ENCODE assay signal across 24 mouse cellular contexts in genomic region chr5:86727033-86727432, GRCm38 (mm10). TPM values are rescaled to one million over a fixed set of nuclear protein-coding genes. Genes with fewer than 3 reads are reported as not detected.
DNase-seq lines count a peak whose midpoint lies in the region; ATAC-seq and TF ChIP-seq lines count a peak whose summit lies in the region.
"Had no signal": no experiment of that assay in that cellular context is flagged by ENCODE, and none has a peak within 500 bp of the region (broad histone marks: within the 10 kb centered on the region; RNA-seq: fewer than 3 reads in every experiment).

No protein-coding gene starts in this region.

- TF ChIP-seq CTCF in forebrain, postnatal 0 days (IDR thresholded peaks at IDR 0.05; ENCODE audit: low read depth), result no peak

- H3K9ac ChIP-seq in embryonic facial prominence, embryonic 14.5 days (ENCODE audit: low read depth, low read length), result no peak overlapping the region
- H3K9ac ChIP-seq in lung, embryonic 16.5 days (ENCODE audit: low read length), result no peak overlapping the region
- no peak overlapping the region for H3K9ac ChIP-seq in forebrain, postnatal 0 days
- H3K9ac ChIP-seq in intestine, embryonic 16.5 days (ENCODE audit: low read depth, low read length), result no peak overlapping the region
- H3K9ac ChIP-seq: liver, embryonic 12.5 days; neural tube, embryonic 15.5 days had no signal

- H3K4me2 ChIP-seq in embryonic facial prominence, embryonic 14.5 days (ENCODE audit: low read depth, low read length), result no peak overlapping the region
- H3K4me2 ChIP-seq in lung, embryonic 16.5 days (ENCODE audit: low read depth, low read length), result peak overlapping the region; percentile 25
- no peak overlapping the region for H3K4me2 ChIP-seq in forebrain, postnatal 0 days (ENCODE audit: low read depth)
- H3K4me2 ChIP-seq in intestine, embryonic 16.5 days (ENCODE audit: low read depth, low read length), result no peak overlapping the region
- H3K4me2 ChIP-seq: liver, embryonic 12.5 days; neural tube, embryonic 15.5 days had no signal

- 64% methylated on average over 9 of the region's 9 CpGs for WGBS in embryonic facial prominence, embryonic 14.5 days
- 80% methylated on average over 9 of the region's 9 CpGs for WGBS in embryonic facial prominence, embryonic 10.5 days
- 59% methylated on average over 9 of the region's 9 CpGs for WGBS in lung, embryonic 16.5 days
- WGBS in forebrain, postnatal 0 days, result 87% methylated on average over 9 of the region's 9 CpGs
- 78% methylated on average over 9 of the region's 9 CpGs for WGBS in intestine, embryonic 16.5 days

- no peak overlapping the region for H3K4me3 ChIP-seq in embryonic facial prominence, embryonic 14.5 days (ENCODE audit: low read depth, low read length)
- H3K4me3 ChIP-seq in embryonic facial prominence, embryonic 10.5 days, result no peak overlapping the region
- no peak overlapping the region for H3K4me3 ChIP-seq in lung, embryonic 16.5 days (ENCODE audit: low read length)
- H3K4me3 ChIP-seq in forebrain, postnatal 0 days (ENCODE audit: low read depth, low read length), result no peak overlapping the region
- H3K4me3 ChIP-seq in intestine, embryonic 16.5 days (ENCODE audit: low read length), result no peak overlapping the region
- H3K4me3 ChIP-seq: liver, embryonic 12.5 days; myocyte; neural tube, embryonic 15.5 days had no signal

- H3K36me3 ChIP-seq in embryonic facial prominence, embryonic 14.5 days (ENCODE audit: control insufficient read depth, insufficient read depth, low read length), result no peaks in the 10 kb centered on the region
- H3K36me3 ChIP-seq in embryonic facial prominence, embryonic 10.5 days (replicated peaks), result no peaks in the 10 kb centered on the region
- H3K36me3 ChIP-seq in lung, embryonic 16.5 days (ENCODE audit: control insufficient read depth, insufficient read depth, low read length), result no peaks in the 10 kb centered on the region
- H3K36me3 ChIP-seq in forebrain, postnatal 0 days (ENCODE audit: insufficient read depth), result no peaks in the 10 kb centered on the region
- no peaks in the 10 kb centered on the region for H3K36me3 ChIP-seq in intestine, embryonic 16.5 days (ENCODE audit: control insufficient read depth, insufficient read depth, low read length)
- H3K36me3 ChIP-seq: liver, embryonic 12.5 days; neural tube, embryonic 15.5 days had no signal

- peak; percentile 53 for DNase-seq in embryonic facial prominence, embryonic 14.5 days (ENCODE audit: low spot score)
- no peak for DNase-seq in embryonic facial prominence, embryonic 10.5 days (ENCODE audit: low spot score)
- DNase-seq in kidney, postnatal 14 days, result peak; percentile 8
- no peak for DNase-seq in kidney, adult 18-20 months
- no peak for DNase-seq in forebrain, postnatal 0 days
- DNase-seq: cerebellum, postnatal 10 days; midbrain, embryonic 14.5 days; right cerebral cortex, postnatal 4 days; thymus, postnatal 25 days had no signal

- no peaks in the 10 kb centered on the region for H3K9me3 ChIP-seq in embryonic facial prominence, embryonic 14.5 days (ENCODE audit: control insufficient read depth, low read length)
- H3K9me3 ChIP-seq in embryonic facial prominence, embryonic 10.5 days, result no peaks in the 10 kb centered on the region
- no peaks in the 10 kb centered on the region for H3K9me3 ChIP-seq in lung, embryonic 16.5 days (ENCODE audit: control insufficient read depth, low read length)
- no peaks in the 10 kb centered on the region for H3K9me3 ChIP-seq in forebrain, postnatal 0 days (ENCODE audit: low read length)
- no peaks in the 10 kb centered on the region for H3K9me3 ChIP-seq in intestine, embryonic 16.5 days (ENCODE audit: control insufficient read depth, low read length)
- H3K9me3 ChIP-seq: liver, embryonic 12.5 days; neural tube, embryonic 15.5 days had no signal

- H3K27ac ChIP-seq in embryonic facial prominence, embryonic 14.5 days (replicated peaks; ENCODE audit: low read depth, low read length), result no peak overlapping the region
- H3K27ac ChIP-seq in embryonic facial prominence, embryonic 10.5 days (replicated peaks), result no peak overlapping the region
- H3K27ac ChIP-seq in lung, embryonic 16.5 days (ENCODE audit: low read length), result no peak overlapping the region
- H3K27ac ChIP-seq in forebrain, postnatal 0 days (ENCODE audit: low read depth, low read length), result no peak overlapping the region
- no peak overlapping the region for H3K27ac ChIP-seq in intestine, embryonic 16.5 days (ENCODE audit: low read length)
- H3K27ac ChIP-seq: liver, embryonic 12.5 days; neural tube, embryonic 15.5 days had no signal

- H3K4me1 ChIP-seq in embryonic facial prominence, embryonic 14.5 days (ENCODE audit: control insufficient read depth, insufficient read depth, low read length), result no peaks in the 10 kb centered on the region
- peaks cover 13% of the 10 kb centered on the region for H3K4me1 ChIP-seq in embryonic facial prominence, embryonic 10.5 days
- H3K4me1 ChIP-seq in lung, embryonic 16.5 days (replicated peaks; ENCODE audit: control insufficient read depth, insufficient read depth, low read length), result no peaks in the 10 kb centered on the region
- H3K4me1 ChIP-seq in forebrain, postnatal 0 days (ENCODE audit: insufficient read depth), result no peaks in the 10 kb centered on the region
- no peaks in the 10 kb centered on the region for H3K4me1 ChIP-seq in intestine, embryonic 16.5 days (ENCODE audit: control insufficient read depth, insufficient read depth, low read length)
- H3K4me1 ChIP-seq: liver, embryonic 12.5 days; neural tube, embryonic 15.5 days had no signal

- no peak for ATAC-seq in embryonic facial prominence, embryonic 14.5 days (ENCODE audit: low read depth)
- ATAC-seq in lung, embryonic 16.5 days (ENCODE audit: low read depth), result 0 out of 2 replicates have a peak, but pooled peaks have one; percentile 31
- no peak for ATAC-seq in forebrain, postnatal 0 days
- ATAC-seq in intestine, embryonic 16.5 days, result no peak
- ATAC-seq: forebrain, embryonic 16.5 days; liver, embryonic 12.5 days had no signal

- H3K27me3 ChIP-seq in embryonic facial prominence, embryonic 14.5 days (replicated peaks; ENCODE audit: control insufficient read depth, insufficient read depth, low read length), result no peaks in the 10 kb centered on the region
- H3K27me3 ChIP-seq in embryonic facial prominence, embryonic 10.5 days (replicated peaks; ENCODE audit: low read depth, poor library complexity, severe bottlenecking), result no peaks in the 10 kb centered on the region
- no peaks in the 10 kb centered on the region for H3K27me3 ChIP-seq in lung, embryonic 16.5 days (ENCODE audit: control insufficient read depth, insufficient read depth, low read depth, low read length)
- no peaks in the 10 kb centered on the region for H3K27me3 ChIP-seq in forebrain, postnatal 0 days (ENCODE audit: insufficient read depth, low read length)
- H3K27me3 ChIP-seq in intestine, embryonic 16.5 days (replicated peaks; ENCODE audit: control insufficient read depth, insufficient read depth, low read length), result no peaks in the 10 kb centered on the region
- H3K27me3 ChIP-seq: liver, embryonic 12.5 days; neural tube, embryonic 15.5 days had no signal

RNA-seq across cellular contexts. Expression of gene Tmprss11e, which starts 18.6 kb away (rescaled TPM):
- 0.05 and 0.24 TPM in 2 replicates for polyA plus RNA-seq in embryonic facial prominence, embryonic 14.5 days (2014; fragmentation: Nextera tagmentation; extraction: Ambion mirVana)
- polyA plus RNA-seq in embryonic facial prominence, embryonic 10.5 days (2016; fragmentation: Nextera tagmentation; extraction: Ambion mirVana), result not detected in 2 replicates
- polyA plus RNA-seq in lung, embryonic 16.5 days (2015; fragmentation: Nextera tagmentation; extraction: Ambion mirVana), result not detected in 2 replicates
- total RNA-seq in forebrain, postnatal 0 days (2014; rRNA removed), result 0.14 TPM in 1 of 2 replicates, not detected in the other
- polyA plus RNA-seq in forebrain, postnatal 0 days (2015; fragmentation: Nextera tagmentation; extraction: Ambion mirVana), result not detected in 2 replicates
- polyA plus RNA-seq in intestine, embryonic 16.5 days (2015; fragmentation: Nextera tagmentation; extraction: Ambion mirVana), result not detected in 2 replicates
- total RNA-seq: adrenal gland, postnatal 36 days; gastrocnemius, adult 18-20 months; granulocyte monocyte progenitor cell, adult 5-6 weeks; heart, postnatal 25 days; layer of hippocampus, adult 8-10 months; left cerebral cortex, adult 8-10 months; megakaryocyte progenitor cell, adult 5-6 weeks had no signal
- polyA plus RNA-seq: forebrain, embryonic 16.5 days; kidney, embryonic 16.5 days; limb, embryonic 11.5 days; liver, embryonic 12.5 days; midbrain, embryonic 14.5 days; myocyte; neural tube, embryonic 15.5 days had no signal

RNA-seq across cellular contexts. Expression of gene Tmprss11b, which starts 50.9 kb away (rescaled TPM):
- 0.81 and 1.1 TPM in 2 replicates for polyA plus RNA-seq in embryonic facial prominence, embryonic 14.5 days (2014; fragmentation: Nextera tagmentation; extraction: Ambion mirVana)
- polyA plus RNA-seq in embryonic facial prominence, embryonic 10.5 days (2016; fragmentation: Nextera tagmentation; extraction: Ambion mirVana), result not detected in 2 replicates
- polyA plus RNA-seq in lung, embryonic 16.5 days (2015; fragmentation: Nextera tagmentation; extraction: Ambion mirVana), result 0.08 TPM in 1 of 2 replicates, not detected in the other
- not detected in 2 replicates for total RNA-seq in forebrain, postnatal 0 days (2014; rRNA removed)
- not detected in 2 replicates for polyA plus RNA-seq in forebrain, postnatal 0 days (2015; fragmentation: Nextera tagmentation; extraction: Ambion mirVana)
- not detected in 2 replicates for polyA plus RNA-seq in intestine, embryonic 16.5 days (2015; fragmentation: Nextera tagmentation; extraction: Ambion mirVana)
- total RNA-seq: adrenal gland, postnatal 36 days; gastrocnemius, adult 18-20 months; granulocyte monocyte progenitor cell, adult 5-6 weeks; heart, postnatal 25 days; layer of hippocampus, adult 8-10 months; left cerebral cortex, adult 8-10 months; megakaryocyte progenitor cell, adult 5-6 weeks had no signal
- polyA plus RNA-seq: forebrain, embryonic 16.5 days; kidney, embryonic 16.5 days; limb, embryonic 11.5 days; liver, embryonic 12.5 days; midbrain, embryonic 14.5 days; neural tube, embryonic 15.5 days had no signal

Comparison
In these comparisons a context has a peak if more than half of its experiments do, and no peak if none do; other contexts are left out.
1. DNase-seq: peak in embryonic facial prominence, embryonic 14.5 days (single experiment) and kidney, postnatal 14 days (single experiment); none in embryonic facial prominence, embryonic 10.5 days (single experiment), kidney, adult 18-20 months (single experiment) and forebrain, postnatal 0 days (single experiment).